Mouse (Mus musculus): ENCODE data around the gene Nln.

The Nln gene

DNA sequence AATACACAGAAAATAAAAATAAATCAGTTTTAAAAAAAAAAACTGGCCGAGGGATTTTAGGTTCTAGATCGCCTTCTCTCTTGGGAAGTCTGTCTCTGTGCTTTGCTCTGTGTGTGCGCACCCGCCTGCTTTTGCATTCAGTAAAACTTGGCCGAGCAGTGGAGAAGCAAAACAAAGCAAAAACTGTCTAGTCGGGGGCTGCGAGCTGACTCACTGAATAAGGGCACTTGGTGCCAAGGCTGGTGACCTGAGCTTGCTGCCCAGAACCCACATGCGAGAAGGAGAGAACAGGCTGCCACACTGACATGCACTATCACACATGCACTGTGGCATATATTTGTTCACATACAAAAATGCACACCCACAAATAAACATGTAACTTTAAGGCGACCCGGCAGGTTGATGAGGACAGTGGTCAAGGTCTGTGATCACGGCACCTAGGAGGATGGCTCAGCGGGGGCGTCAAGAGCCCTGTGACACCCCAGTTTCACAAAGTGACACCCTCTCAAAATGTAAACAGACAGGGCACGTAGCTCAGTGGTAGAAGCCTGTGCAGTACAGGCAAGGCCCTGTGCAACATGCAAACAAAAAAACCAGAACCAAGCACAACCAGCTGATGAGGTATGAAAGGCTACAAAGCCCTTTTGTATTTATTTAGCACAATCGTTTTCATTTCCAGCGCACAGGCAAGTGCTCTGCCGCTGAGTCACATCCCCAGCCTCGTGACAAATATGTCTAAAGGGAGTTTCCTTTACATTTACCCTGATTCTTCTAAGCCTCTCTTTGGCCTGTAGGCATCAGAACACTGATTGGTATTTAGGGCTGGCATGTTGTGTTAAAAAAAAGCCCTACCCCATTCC lies 93.9 kb downstream of the Nln start:
- no peak for DNase-seq (ENCODE audit: low spot score)

DNA sequence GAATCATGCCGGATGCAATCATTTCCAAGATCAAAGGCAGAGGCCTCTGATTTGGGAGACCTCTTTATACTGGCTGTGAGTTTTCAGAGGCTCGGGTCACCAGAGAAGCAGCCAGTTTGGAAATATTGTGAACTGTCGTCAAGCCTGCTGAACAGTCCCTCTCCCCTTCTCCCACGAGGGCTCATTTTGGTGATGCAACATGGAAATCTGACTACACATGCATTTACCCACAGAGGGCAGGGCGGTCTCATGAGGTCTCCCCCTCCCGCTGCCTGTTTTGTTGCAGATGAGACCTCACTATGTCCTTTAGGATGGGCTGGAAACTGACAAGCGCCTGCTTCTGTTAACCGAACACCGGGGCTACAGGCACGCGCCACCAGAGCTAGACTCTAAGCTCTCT lies 95.4 kb downstream of the Nln start:
- DNase-seq (ENCODE audit: low spot score): no peak

DNA sequence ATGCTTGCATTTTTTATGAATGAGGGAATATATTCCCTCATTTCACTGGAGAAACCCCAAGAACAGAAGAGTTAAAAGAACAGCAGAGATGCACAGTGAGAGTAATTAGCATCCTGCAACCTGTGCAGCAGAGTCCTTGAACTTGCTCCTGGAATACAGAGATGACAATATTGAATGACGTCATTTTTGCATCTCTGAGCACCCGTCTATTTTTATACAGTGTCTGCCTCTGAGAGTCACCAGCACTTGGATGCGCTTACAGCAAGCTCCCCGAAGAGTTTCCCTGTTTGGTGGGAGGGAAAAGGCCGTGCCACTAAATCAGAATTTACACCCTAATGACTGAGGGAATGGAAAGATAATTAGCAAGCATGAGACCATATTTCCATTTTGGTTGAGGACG lies 96.0 kb downstream of the Nln start:
- no peak for DNase-seq (ENCODE audit: low spot score)

DNA sequence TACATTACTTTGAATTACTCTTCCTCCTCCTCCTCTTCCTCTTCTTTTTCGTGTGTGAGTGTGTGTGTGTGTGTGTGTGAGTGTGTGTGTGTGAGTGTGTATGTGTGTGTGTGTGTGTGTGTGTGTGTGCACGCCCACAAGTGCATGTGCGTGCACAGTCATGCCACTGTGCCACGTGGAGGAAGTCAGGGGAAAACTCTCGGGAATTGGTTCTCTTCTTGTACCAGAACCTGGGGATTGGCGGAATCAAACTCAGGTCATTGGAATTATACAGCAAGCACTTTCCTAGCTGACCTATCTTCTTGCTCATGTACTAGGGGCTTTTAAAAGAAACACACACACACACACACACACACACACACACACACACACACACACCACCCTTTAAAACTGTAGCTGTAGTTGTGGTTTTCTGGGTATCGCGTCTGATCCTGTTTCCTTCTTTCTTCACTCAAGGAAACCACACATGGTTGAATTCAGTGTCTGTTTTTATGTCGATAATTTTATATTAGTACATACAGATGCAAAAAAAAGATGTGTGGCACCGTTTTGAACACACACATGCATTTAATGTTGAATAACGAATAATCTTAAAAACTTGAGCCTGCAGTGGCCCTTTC lies 97.1 kb downstream of the Nln start:
- DNase-seq (ENCODE audit: low spot score): no peak

DNA sequence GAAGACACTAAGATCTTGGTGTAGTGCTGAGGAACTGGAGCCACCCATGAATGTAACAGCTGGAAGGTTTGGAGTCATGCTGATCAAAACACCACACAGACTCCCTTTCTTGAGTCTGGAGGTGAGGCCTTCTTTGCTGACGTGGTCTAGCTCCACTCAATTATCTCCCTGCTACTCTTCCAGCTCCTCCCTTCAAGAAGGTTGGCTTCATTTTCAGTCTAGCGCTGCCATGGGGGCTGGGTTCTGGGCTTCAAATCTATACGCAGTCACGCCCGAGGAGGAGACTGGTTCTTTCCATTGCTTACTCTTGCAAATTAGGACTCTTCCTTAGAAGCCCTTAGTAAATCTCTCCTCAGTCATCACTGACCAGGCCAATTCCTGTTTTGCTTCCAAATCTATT lies 98.1 kb downstream of the Nln start:
- DNase-seq (ENCODE audit: low spot score): no peak

DNA sequence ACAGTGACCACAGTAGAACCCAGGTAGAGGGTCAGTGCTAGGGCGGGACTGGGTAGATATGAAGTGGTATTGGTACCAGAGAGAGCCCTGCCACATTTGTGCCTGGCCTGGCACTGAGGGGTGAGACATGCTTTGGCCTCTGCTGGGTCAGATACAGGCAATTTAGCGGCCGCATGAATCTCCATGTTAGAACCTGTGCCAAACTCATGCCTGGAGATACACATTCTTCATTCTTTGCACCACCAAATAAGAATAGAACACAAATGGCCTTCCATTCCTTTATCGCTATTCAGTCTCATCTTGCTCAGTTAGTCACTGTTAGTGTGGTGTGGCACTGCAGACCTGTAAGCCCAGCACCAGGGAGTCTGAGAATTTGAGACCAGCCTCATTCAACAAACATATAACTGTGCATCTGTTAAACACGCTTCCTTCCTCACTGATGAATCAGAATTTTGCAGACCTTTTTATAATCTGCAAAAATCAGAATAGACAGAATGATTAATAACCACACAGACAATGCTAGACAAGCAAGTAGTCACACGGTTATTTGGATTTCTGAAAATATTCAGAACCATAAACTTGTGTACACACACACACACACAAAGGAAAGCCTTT lies 104.1 kb downstream of the Nln start:
- DNase-seq (ENCODE audit: low spot score): no peak

DNA sequence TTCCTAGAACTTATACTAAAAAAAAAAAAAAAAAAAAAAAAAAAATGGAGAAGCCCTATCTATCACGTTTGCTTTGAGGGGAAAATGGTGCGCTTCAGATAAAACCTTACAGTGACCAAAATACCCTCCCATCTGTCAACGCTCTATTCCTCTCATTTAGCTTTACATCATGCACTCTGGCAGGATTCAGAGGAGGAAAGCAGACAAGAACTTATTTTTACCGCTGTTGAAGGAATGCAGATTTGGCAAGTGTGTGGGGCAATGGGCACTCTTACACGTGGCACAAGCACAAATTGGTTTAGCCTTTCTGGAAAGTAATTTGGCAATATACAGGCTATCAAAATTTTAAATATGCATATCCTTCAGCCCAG lies 115.3 kb downstream of the Nln start:
- no peak for DNase-seq (ENCODE audit: low spot score)

DNA sequence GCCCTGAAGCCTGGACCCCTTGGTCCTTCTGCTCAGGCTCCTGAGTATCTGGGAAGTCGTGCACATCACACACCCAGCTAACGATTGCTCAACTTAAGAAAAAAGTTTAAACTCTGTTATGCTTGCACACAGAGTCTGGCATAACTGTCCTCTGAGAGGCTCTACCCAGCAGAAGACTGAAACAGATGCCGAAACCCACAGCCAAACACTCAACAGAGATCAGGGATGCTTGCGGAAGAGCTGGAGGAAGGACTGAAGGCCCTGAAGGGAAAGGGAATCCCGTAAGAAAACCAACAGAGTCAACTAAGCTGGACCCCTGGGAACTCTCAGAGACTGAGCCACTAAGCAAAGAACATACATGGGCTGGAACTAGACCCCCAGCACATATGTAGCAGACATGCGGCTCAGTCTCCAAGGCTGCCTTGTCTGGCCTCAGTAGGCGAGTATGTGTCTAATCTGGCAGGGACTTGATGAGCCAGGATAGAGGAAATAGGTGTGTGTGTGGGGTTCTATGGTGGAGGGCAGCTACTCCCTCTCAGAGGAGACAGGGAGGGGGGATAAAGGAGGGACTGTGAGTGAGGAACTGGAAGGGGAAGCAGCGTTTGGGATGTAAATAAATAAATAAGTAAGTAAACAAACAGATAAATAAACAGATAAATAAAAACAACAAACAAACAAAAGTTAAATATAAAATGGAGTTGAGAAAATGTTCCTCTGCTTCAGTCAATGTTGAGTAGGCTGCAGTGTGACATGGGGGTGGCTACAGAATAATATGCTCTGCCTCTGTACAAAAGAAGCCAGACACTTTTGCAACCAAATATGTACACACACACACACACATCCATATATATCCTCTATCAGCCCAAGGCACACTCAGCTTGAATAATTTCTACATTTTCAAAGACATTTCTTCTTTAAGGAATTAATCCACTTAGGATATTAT lies 116.0 kb downstream of the Nln start:
- DNase-seq (ENCODE audit: low spot score): no peak

DNA sequence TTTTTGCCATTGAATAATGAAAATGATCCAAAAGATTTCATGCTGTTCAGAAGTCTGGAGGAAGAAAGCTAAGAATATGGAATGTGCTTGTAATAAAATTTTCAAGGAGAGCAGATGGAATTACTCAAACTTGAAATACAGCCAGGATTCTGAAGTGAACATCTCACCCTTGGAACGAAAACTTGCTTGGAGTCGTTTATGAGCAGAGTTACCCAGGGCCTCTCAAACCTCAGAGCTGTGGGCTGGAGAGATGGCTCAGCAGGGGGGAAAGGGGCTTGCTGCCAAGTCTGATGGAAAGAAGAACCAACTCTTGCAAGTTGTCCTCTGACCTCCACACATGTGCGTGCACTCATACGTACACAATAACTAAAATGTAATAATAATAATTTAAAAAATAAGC lies 122.8 kb downstream of the Nln start:
- no peak for DNase-seq (ENCODE audit: low spot score)

DNA sequence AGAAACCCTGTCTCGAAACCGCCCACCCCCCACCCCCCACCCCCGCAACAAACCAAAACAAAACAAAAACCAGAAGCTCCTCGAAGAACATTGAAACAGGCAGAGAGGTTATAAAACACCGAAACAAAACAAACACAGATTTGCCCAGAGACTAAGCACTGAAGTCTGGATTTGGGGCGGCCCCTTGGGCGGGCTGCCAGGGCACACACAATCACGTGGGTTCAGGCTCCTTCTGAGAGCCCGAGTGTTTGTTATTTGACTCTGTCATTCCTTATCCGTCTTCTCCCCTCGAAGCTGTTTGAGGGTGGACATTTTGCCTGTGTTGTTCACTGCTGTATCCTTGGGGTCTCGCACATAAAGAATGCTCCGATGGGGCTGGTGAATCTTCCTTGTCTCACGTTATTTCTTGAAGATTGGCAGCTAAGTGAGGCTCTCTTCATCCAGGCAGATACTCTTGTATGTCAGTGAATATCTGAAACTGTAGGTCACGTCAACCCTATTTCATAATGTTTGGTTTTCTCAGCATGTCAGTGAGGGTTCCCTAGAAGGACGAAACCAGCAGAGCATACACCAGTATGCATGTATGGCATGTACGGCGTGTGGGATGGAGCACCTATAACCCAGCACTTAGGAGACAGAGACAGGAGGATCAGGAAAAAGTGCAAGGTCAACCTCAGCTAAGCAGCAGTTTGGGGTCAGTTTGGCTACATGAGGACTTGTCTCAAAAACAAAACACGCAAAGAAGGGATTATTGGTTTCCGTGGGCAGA lies 123.7 kb downstream of the Nln start:
- DNase-seq (ENCODE audit: low spot score): peak; percentile 46

DNA sequence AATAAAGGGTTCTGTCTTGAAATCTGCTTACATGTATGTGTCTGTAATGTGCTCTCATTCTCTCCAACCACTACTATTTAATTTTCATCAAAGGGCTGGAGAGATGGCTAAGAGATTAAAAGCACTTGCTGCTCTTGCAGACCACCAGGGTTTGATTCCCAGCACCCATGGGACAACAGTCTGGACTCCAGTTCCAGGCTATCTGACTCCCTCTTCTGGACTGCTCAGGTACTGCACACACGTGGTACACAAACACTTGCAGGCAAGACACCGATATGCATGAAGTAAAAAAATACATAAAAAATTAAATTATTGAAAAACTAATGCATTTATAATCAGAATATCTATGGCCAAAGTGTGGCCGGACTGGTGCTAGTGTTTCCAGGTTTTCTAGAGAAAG lies 127.0 kb downstream of the Nln start:
- no peak for DNase-seq (ENCODE audit: low spot score)

DNA sequence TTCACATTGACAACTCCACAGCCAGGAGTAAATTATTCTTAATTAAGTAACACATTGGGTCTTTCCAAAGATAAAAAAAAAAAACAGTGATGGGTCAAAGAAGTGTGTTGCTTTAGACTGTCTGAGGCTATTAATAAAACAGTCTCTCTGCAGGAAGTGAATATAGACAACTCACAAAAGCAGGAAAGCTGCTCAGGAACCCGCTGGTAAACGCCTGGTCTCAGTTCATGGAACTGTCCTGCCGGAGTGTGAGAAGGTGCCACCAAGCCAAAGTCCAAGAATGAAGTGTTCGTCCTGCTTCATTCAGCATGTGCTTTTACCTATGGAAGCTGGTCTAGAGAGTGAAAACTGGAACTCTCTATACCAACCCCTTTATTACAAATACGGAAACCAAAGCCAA lies 129.0 kb downstream of the Nln start:
- DNase-seq (ENCODE audit: low spot score): no peak

DNA sequence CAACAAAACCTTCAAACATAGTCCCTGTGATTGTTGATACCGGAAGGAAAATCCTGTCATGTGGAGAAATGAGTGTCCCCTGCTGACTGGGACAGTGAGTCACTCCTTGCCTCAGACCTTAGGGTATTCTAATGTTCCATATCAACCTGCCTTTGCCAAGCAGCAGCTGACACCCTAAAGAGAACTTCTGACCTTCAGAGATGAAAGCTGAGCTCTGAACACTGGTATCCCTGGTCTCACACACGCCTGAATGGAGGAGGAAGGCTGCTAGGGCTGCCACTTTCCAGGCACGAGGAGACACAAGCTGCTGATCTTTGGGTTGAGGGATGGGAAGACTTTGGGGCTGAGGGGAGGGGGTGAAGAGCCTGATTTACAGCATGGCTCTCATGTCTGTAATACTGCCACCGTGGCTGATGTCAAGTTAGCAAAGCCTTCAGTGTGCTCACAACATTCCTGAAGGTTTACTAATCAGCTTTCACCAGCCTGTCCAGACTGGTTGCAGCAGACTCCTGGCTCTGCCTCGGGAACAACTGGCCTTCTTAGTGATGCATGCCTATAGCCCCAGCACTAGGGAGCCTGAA lies 131.0 kb downstream of the Nln start:
- DNase-seq (ENCODE audit: low spot score): no peak

DNA sequence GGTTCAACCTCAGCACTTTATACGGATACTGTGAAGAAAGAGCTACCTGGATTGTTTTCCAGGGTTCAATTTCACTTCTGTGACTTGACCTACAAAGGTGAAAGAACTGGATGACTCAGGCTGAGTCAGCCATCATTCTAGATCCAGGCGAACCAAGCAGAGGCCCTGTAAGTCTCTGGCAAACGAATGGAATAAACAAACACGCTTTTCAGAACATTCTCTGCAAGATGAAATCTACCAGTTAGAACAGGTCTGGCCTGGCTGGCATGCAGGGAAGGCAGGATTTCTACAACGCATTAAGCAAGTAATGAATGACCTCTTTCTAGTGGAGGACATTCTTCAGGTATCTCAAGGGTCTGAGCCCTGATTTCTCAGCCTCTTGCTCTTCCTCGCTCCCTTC lies 131.6 kb downstream of the Nln start:
- DNase-seq (ENCODE audit: low spot score): no peak

DNA sequence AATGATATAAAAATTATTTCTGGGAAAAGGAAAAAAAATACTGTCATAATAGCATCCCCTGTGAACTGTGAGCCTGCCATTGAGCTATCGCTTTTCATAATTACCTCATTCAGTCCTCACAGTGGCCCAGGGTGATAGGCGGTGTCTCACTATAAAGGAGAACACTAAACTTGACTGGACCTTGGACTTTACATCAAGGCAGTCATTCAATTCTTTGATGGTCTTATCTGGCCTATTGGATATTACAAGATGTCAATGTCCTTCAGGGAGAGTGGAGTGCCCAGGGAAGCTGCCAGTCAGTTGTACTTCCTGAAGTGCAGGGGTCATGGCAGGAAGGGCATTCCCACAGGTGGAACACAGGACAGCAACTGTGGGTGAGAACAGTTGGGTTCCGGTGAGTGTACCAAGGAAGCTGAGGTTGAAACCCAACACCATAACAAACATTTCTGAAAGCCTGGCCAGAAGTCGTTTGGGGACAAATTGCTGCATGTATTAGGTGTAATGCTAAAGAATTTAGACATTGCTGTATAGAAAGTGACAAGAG lies 133.2 kb downstream of the Nln start:
- no peak for DNase-seq (ENCODE audit: low spot score)

DNA sequence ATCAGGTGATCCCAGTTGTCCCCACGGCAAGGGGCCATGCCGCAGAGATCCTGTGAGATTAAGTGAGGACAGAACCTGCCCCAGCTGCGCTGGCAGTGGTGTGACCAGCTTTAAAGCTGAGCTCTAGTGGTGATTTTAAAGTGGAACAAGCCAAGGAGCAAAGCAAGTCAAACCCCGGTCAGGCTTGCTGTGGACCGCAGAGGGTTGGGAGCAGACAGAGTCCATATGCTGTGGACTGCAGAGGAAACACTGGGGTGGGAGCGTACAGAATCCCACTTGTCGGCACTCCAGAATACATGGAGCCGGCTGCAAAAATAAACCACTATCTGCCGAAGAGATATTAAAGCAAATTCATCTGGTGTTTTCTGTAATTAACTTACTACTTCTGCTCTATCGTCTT lies 134.3 kb downstream of the Nln start:
- DNase-seq (ENCODE audit: low spot score): no peak

DNA sequence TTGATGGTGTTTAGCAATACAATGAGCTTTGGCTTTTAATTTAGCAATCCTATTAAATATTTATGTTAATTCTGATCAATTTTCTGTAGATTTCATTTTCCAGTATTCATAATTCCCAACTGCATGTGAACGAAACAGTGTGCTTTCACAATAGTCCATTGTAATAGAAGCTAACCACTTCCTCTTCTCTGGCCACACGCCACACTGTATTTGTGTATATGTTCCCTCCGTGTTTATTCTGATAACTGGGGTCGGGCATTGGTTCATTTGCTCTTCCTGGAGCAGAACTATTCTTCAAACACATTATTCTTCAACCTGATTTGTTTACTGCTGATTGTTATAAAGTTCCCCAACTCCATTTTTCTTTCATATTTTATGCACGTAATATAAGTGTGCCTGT lies 135.4 kb downstream of the Nln start:
- DNase-seq (ENCODE audit: low spot score): no peak
